Mouse (Mus musculus) monocyte, adult 5-6 weeks (primary cell): ENCODE measurements around the gene 4930404N11Rik. TPM values are rescaled to one million over a fixed set of nuclear protein-coding genes. Genes with fewer than 3 reads are reported as not detected.

Experiments used
- ATAC-seq: fragments of 153-309, 156-312 bp; replicated peaks from 2 replicates; pipeline ENCODE4 v1.8.0; 2017; ENCODE audit warnings: mild to moderate bottlenecking; ENCODE audit not compliant: low TSS enrichment, insufficient number of reproducible peaks, severe bottlenecking, poor library complexity, low FRiP score
- total RNA-seq: library from RNA; stranded (forward); fragments of 200-1000, 200-491, 200-594 nt; gene quantifications from 3 replicates; pipeline ENCODE4 v1.2.3, GENCODE M21; 2017

The 4930404N11Rik gene
- total RNA-seq = 1.4 to 2.4 TPM in 2 of 3 replicates, not detected in the other

- peak; percentile 33 for ATAC-seq
Observed at GRCm38 (mm10) chr10:81365672-81366476, at the start of gene 4930404N11Rik. Gene 4930404N11Rik (minus strand): TSS chr10:81365816.

GRCm38 (mm10) chr10:81415146-81415545 is 49.5 kb upstream of the 4930404N11Rik start:
- ATAC-seq = no peak

- ATAC-seq = no peak
Observed at GRCm38 (mm10) chr10:81414682-81415081, 49.1 kb upstream of the 4930404N11Rik start.

DNA sequence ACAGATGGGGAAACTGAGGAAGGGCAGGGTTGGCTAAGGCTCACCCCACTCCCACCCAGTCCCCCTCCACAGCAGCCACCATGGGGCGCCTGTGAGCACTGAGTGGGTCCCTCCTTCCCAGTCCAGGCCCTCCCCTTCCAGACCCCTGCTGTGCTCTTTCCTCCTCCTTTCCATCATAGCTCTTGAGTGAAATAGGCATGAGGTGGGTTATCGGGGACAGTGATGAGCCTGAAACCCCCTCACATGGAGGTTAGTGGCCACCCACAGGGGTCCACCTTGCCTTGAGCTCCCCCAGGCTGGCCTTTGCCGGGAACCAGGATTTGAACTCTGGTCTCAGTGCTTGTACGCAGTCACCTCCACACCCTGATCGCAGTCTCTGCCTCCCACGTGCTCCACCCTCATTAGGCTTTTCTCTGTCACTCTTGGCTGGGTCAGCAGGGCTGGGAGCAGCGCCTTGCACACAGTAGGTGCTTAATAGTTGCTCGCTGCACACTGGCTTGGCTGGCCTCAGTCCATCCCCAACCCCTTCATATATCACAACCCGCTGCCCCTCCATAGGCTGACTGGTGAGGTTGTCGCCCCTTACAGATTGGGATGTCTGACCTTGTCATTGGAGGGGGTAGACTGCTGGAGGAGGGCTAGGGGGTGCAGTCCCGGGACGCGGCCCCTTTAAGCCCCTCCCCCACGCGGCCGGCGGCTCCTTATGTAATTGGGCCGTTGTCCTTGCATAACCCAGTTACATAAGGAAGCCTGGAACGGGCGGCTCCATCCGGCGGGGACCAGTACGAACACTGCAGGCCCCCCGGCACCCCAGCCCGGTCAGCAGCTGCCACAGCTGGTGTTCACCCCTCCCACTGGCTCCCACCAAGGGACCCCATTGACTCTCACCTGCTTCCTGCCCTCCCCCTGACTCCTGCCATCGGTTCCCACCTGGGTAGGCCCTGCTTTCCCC is 48.0 kb upstream of the 4930404N11Rik start:
- ATAC-seq = peak; percentile 44

- no peak for ATAC-seq
Observed at GRCm38 (mm10) chr10:81412586-81413309, 47.1 kb upstream of the 4930404N11Rik start.

- no peak for ATAC-seq
Observed at GRCm38 (mm10) chr10:81411471-81412400, 46.1 kb upstream of the 4930404N11Rik start.

- no peak for ATAC-seq
Observed at GRCm38 (mm10) chr10:81410981-81411380, 45.4 kb upstream of the 4930404N11Rik start.

- no peak for ATAC-seq
Observed at GRCm38 (mm10) chr10:81410350-81410749, 44.7 kb upstream of the 4930404N11Rik start.

GRCm38 (mm10) chr10:81409330-81409729 is 43.7 kb upstream of the 4930404N11Rik start:
- ATAC-seq = no peak

GRCm38 (mm10) chr10:81408871-81409291 is 43.3 kb upstream of the 4930404N11Rik start:
- ATAC-seq = peak; percentile 53

DNA sequence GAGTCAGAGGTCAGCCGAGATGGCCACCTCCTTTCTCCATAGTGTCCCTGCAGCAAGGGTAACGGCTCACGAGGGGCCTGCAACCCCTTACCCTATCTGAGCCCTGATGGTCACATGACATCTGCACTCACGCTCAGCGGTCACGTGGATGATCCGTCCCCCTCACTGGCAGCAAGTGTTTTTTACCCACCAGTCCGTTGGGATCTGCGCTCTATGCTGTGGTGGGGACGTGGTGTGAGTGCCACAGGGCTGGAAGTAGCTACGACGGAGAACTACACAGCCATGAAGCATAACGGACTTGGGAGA is 42.8 kb upstream of the 4930404N11Rik start:
- ATAC-seq = no peak

DNA sequence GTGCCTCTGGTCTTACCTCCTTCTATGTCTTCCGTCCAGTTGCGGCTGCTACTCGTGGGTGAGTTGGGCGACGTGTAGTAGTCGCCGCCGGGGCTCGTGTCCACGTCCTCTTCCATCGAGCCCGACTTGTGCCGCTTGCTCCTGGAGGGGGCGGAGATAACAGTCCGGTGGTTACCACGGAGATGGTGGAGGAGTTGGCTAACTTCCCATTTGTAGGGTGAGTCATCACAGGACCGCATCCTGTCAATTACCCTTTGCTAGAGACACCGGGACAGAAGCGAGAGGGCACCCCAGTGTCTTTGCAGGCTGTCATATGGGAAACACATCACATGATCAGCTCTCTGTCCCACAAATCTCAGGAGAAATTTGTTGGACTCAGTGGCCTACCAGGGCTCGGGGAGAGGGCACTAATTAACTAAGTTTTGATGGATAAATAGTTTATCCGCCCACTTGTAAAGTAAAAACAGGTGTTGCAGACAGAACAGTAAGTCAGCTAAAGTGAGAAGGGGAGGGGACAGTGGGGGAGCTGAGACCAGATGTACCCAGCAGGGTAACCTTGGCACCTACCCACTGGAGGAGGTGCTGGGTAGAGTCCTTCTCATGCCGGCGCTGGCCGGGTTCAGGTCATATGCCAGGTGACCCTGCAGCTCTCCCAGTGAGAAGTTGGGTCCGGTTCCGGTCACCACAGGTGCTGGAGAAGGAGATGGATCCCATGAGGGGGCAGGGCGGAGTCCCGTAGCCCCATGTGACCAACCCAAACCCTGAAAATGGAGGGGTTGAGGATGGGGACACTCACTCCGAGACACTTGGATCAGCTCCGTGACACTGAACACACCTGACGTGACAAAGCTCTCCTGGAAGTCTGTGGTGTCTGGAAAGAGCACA is 42.2 kb upstream of the 4930404N11Rik start:
- ATAC-seq = peak; percentile 77

GRCm38 (mm10) chr10:81406504-81407440 is 41.2 kb upstream of the 4930404N11Rik start:
- no peak for ATAC-seq

- no peak for ATAC-seq
Observed at GRCm38 (mm10) chr10:81405588-81406201, 40.1 kb upstream of the 4930404N11Rik start.

DNA sequence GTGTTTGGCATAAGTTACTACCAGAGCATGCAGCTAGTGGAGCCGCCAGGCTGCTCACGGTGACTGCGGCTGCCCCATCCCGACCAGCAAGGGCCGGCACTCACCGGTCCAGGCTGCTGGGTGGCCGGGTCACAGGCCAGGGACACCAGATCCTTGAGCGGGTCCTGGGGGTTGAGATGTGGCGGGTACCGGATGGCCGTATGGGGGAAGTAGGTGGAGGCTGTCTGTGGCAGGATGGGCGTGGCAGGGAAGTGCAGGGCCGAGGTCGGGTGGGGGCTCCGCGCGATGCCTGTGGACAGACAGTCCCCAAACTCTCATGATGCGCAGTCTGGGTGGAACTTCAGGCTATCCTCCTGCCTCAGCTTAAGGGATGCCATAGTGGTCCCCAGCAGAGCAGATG is 39.1 kb upstream of the 4930404N11Rik start:
- ATAC-seq = peak; percentile 50

DNA sequence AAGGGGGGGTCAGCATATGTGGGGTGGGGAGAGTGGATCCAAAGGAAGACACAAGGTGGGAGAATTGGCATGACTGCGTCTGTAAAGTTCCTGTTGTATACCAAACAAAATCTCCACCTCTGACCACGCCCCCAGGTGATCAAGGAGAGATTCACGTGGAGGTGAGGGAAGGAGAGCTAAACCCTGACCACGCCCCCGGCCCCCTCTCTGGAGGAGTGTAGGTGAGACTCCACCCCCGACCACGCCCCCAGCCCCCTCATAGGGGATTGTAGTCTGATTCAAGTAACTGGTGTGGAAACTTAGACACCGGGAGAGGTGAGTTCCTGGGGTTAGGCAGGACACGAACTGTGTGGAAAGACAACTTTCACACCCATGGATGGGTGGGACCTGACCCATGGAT is 38.5 kb upstream of the 4930404N11Rik start:
- ATAC-seq = no peak
